Mouse (Mus musculus): Measurements from ENCODE around the gene Pdgfra. TPM values are rescaled to one million over a fixed set of nuclear protein-coding genes. Genes with fewer than 3 reads are reported as not detected.

Gene Pdgfra
- polyA plus RNA-seq, 1 experiment from 2014 or later: 27.7 TPM

- Histone ChIP-seq H3K36me3 (ENCODE audit: control insufficient read depth, insufficient read depth, low read length) (no peaks in the 10 kb centered on the region), H3K9me3 (ENCODE audit: control insufficient read depth, low read length) (no peaks in the 10 kb centered on the region), H3K9ac (ENCODE audit: low read depth, low read length) (no peak overlapping the region), H3K27me3 (replicated peaks; ENCODE audit: control insufficient read depth, insufficient read depth, low read length) (peaks cover 40% of the 10 kb centered on the region), H3K4me2 (ENCODE audit: low read depth, low read length) (no peak overlapping the region), H3K4me1 (ENCODE audit: control insufficient read depth, insufficient read depth, low read length) (peaks cover 11% of the 10 kb centered on the region), H3K4me3 (ENCODE audit: low read length) (no peak overlapping the region), H3K27ac (ENCODE audit: low read length) (no peak overlapping the region)
- no peak for ATAC-seq
- 85% methylated on average over 1 of the region's 1 CpGs for WGBS
Measured at GRCm38 (mm10) chr5:75146469-75146868, 5.6 kb upstream of the Pdgfra start.

GRCm38 (mm10) chr5:75148343-75149127, 3.6 kb upstream of the Pdgfra start:
- peak overlapping the region; percentile 60 for H3K9ac ChIP-seq (ENCODE audit: low read depth, low read length)
- H3K9me3 ChIP-seq (ENCODE audit: control insufficient read depth, low read length): no peaks in the 10 kb centered on the region
- peak overlapping the region; percentile 50 for H3K4me2 ChIP-seq (ENCODE audit: low read depth, low read length)
- WGBS: 3% methylated on average over 30 of the region's 30 CpGs
- H3K36me3 ChIP-seq (ENCODE audit: control insufficient read depth, insufficient read depth, low read length): no peaks in the 10 kb centered on the region
- H3K4me3 ChIP-seq (ENCODE audit: low read length): peak overlapping the region; percentile 36
- H3K27ac ChIP-seq (ENCODE audit: low read length): peak overlapping the region; percentile 80
- H3K4me1 ChIP-seq (ENCODE audit: control insufficient read depth, insufficient read depth, low read length): peaks cover 15% of the 10 kb centered on the region
- ATAC-seq: peak; percentile 57
- peaks cover 46% of the 10 kb centered on the region for H3K27me3 ChIP-seq (replicated peaks; ENCODE audit: control insufficient read depth, insufficient read depth, low read length)

- no peaks in the 10 kb centered on the region for H3K36me3 ChIP-seq (ENCODE audit: control insufficient read depth, insufficient read depth, low read length)
- H3K27ac ChIP-seq (ENCODE audit: low read length): peak overlapping the region; percentile 80
- H3K4me3 ChIP-seq (ENCODE audit: low read length): peak overlapping the region; percentile 36; the same call in 1 of the 2 replicates
- peak overlapping the region; percentile 45 for H3K9ac ChIP-seq (ENCODE audit: low read depth, low read length)
- no peaks in the 10 kb centered on the region for H3K9me3 ChIP-seq (ENCODE audit: control insufficient read depth, low read length)
- peaks cover 22% of the 10 kb centered on the region for H3K4me1 ChIP-seq (ENCODE audit: control insufficient read depth, insufficient read depth, low read length)
- H3K4me2 ChIP-seq (ENCODE audit: low read depth, low read length): peak overlapping the region; percentile 50
- peaks cover 45% of the 10 kb centered on the region for H3K27me3 ChIP-seq (replicated peaks; ENCODE audit: control insufficient read depth, insufficient read depth, low read length)
- WGBS: 16% methylated on average over 10 of the region's 10 CpGs
- no peak for ATAC-seq
Measured at GRCm38 (mm10) chr5:75149380-75149779, 2.7 kb upstream of the Pdgfra start.

GRCm38 (mm10) chr5:75149880-75150279, 2.2 kb upstream of the Pdgfra start:
- Histone ChIP-seq H3K4me3 (ENCODE audit: low read length) (peak overlapping the region; percentile 11; the same call in 1 of the 2 replicates), H3K9me3 (ENCODE audit: control insufficient read depth, low read length) (no peaks in the 10 kb centered on the region), H3K9ac (ENCODE audit: low read depth, low read length) (peak overlapping the region; percentile 45), H3K27ac (ENCODE audit: low read length) (peak overlapping the region; percentile 51; the same call in 1 of the 2 replicates), H3K27me3 (replicated peaks; ENCODE audit: control insufficient read depth, insufficient read depth, low read length) (peaks cover 49% of the 10 kb centered on the region), H3K4me1 (ENCODE audit: control insufficient read depth, insufficient read depth, low read length) (peaks cover 24% of the 10 kb centered on the region), H3K4me2 (ENCODE audit: low read depth, low read length) (peak overlapping the region; percentile 50; the same call in 1 of the 2 replicates), H3K36me3 (ENCODE audit: control insufficient read depth, insufficient read depth, low read length) (no peaks in the 10 kb centered on the region)
- ATAC-seq: no peak
- 5% methylated on average over 11 of the region's 11 CpGs for WGBS

- H3K27ac ChIP-seq (ENCODE audit: low read length): peak overlapping the region; percentile 74
- no peaks in the 10 kb centered on the region for H3K9me3 ChIP-seq (ENCODE audit: control insufficient read depth, low read length)
- H3K4me2 ChIP-seq (ENCODE audit: low read depth, low read length): peak overlapping the region; percentile 50
- WGBS: 3% methylated on average over 23 of the region's 23 CpGs
- no peak for ATAC-seq
- peaks cover 25% of the 10 kb centered on the region for H3K4me1 ChIP-seq (ENCODE audit: control insufficient read depth, insufficient read depth, low read length)
- H3K4me3 ChIP-seq (ENCODE audit: low read length): peak overlapping the region; percentile 38
- peaks cover 50% of the 10 kb centered on the region for H3K27me3 ChIP-seq (replicated peaks; ENCODE audit: control insufficient read depth, insufficient read depth, low read length)
- no peaks in the 10 kb centered on the region for H3K36me3 ChIP-seq (ENCODE audit: control insufficient read depth, insufficient read depth, low read length)
- H3K9ac ChIP-seq (ENCODE audit: low read depth, low read length): no peak overlapping the region
Measured at GRCm38 (mm10) chr5:75150341-75150981, 1.6 kb upstream of the Pdgfra start.

GRCm38 (mm10) chr5:75151146-75151900, 769 bp upstream of the Pdgfra start:
- peak overlapping the region; percentile 58 for H3K9ac ChIP-seq (ENCODE audit: low read depth, low read length)
- peak overlapping the region; percentile 38 for H3K27ac ChIP-seq (ENCODE audit: low read length)
- H3K4me2 ChIP-seq (ENCODE audit: low read depth, low read length): peak overlapping the region; percentile 50
- peak overlapping the region; percentile 38 for H3K4me3 ChIP-seq (ENCODE audit: low read length)
- peaks cover 26% of the 10 kb centered on the region for H3K4me1 ChIP-seq (ENCODE audit: control insufficient read depth, insufficient read depth, low read length)
- no peak for ATAC-seq
- H3K36me3 ChIP-seq (ENCODE audit: control insufficient read depth, insufficient read depth, low read length): no peaks in the 10 kb centered on the region
- H3K27me3 ChIP-seq (replicated peaks; ENCODE audit: control insufficient read depth, insufficient read depth, low read length): peaks cover 50% of the 10 kb centered on the region
- WGBS: 2% methylated on average over 35 of the region's 35 CpGs
- H3K9me3 ChIP-seq (ENCODE audit: control insufficient read depth, low read length): no peaks in the 10 kb centered on the region

- peaks cover 30% of the 10 kb centered on the region for H3K4me1 ChIP-seq (ENCODE audit: control insufficient read depth, insufficient read depth, low read length)
- WGBS: under 1% methylated on average over 72 of the region's 72 CpGs
- no peaks in the 10 kb centered on the region for H3K9me3 ChIP-seq (ENCODE audit: control insufficient read depth, low read length)
- H3K4me2 ChIP-seq (ENCODE audit: low read depth, low read length): peak overlapping the region; percentile 85
- peak overlapping the region; percentile 56 for H3K4me3 ChIP-seq (ENCODE audit: low read length)
- ATAC-seq: no peak
- H3K27ac ChIP-seq (ENCODE audit: low read length): peak overlapping the region; percentile 89
- peaks cover 43% of the 10 kb centered on the region for H3K27me3 ChIP-seq (replicated peaks; ENCODE audit: control insufficient read depth, insufficient read depth, low read length)
- H3K9ac ChIP-seq (ENCODE audit: low read depth, low read length): peak overlapping the region; percentile 65
- H3K36me3 ChIP-seq (ENCODE audit: control insufficient read depth, insufficient read depth, low read length): no peaks in the 10 kb centered on the region
Measured at GRCm38 (mm10) chr5:75152791-75153625, 916 bp downstream of the Pdgfra start.

- H3K4me1 ChIP-seq (ENCODE audit: control insufficient read depth, insufficient read depth, low read length): peaks cover 26% of the 10 kb centered on the region
- peak overlapping the region; percentile 85 for H3K4me2 ChIP-seq (ENCODE audit: low read depth, low read length)
- ATAC-seq: no peak
- peak overlapping the region; percentile 89 for H3K27ac ChIP-seq (ENCODE audit: low read length)
- H3K27me3 ChIP-seq (replicated peaks; ENCODE audit: control insufficient read depth, insufficient read depth, low read length): peaks cover 38% of the 10 kb centered on the region
- 2% methylated on average over 13 of the region's 13 CpGs for whole genome bisulfite sequencing
- peak overlapping the region; percentile 56 for H3K4me3 ChIP-seq (ENCODE audit: low read length)
- no peaks in the 10 kb centered on the region for H3K36me3 ChIP-seq (ENCODE audit: control insufficient read depth, insufficient read depth, low read length)
- H3K9me3 ChIP-seq (ENCODE audit: control insufficient read depth, low read length): no peaks in the 10 kb centered on the region
- peak overlapping the region; percentile 65 for H3K9ac ChIP-seq (ENCODE audit: low read depth, low read length)
Measured at GRCm38 (mm10) chr5:75153626-75153960, 1.5 kb downstream of the Pdgfra start.

Measured in intestine, embryonic 16.5 days (tissue).